Mouse (Mus musculus) MEL-GATA-1-ER (cell line): ENCODE results near the gene Spef1.

Experiments used
- DNase-seq: peaks from one replicate; pipeline ENCODE4 v3.0.0-alpha.2; 2012; ENCODE audit warnings: low read depth; ENCODE audit errors: extremely low read depth

The Spef1 gene

GRCm38 (mm10) chr2:131125157-131125963 is 61.7 kb downstream of the Spef1 start:
- no peak for DNase-seq

GRCm38 (mm10) chr2:131124166-131124565 is 62.9 kb downstream of the Spef1 start:
- DNase-seq, result no peak
